Mouse (Mus musculus): ENCODE data around the gene Cdh23.

DNA sequence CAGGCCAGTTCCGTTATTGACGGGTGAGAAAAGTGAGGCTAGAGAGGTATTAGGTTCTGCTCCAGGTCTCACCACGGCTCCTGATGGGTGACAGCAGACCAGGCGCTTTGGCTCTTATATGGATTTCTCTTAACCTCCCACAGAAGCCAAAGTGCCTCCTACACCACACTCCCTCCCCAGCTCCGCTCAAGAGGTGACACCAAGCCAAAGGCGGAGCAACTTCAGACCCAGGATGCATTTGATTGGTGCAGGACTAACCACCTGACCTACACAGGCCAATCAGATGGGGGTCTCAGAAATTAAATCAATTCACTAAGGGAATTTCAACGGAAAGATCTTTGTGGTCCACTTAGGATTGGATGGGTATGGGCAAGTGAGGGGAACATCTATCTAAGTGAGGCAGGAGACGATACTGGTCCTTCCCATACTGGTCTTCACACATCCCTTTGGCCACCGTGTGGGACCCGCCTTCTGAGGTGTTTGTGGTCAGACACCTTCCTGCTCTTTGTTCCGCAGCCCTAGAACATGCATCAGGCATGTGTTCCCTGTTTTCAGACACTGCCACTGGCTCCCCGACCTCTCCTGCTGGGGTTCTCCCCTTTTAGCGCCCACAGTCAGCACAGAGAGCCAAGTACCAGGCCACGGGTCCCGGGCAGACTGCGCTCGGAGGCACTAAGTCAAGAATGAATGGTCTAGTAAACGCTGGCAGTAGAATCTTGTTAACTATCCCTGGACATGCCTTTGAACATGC, 157.0 kb downstream of the Cdh23 start:
- no peak for TF ChIP-seq POLR2A (IDR thresholded peaks at IDR 0.05; ENCODE audit: borderline replicate concordance, extremely low read depth, insufficient read depth, insufficient read length, poor library complexity, severe bottlenecking)
- no peak for TF ChIP-seq CTCF (IDR thresholded peaks at IDR 0.05; ENCODE audit: borderline replicate concordance, extremely low read depth, insufficient read depth, insufficient read length)

Data from brain, embryonic 14.5 days (tissue).